ENCODE assay signal across 8 mouse cellular contexts in the genomic region with DNA sequence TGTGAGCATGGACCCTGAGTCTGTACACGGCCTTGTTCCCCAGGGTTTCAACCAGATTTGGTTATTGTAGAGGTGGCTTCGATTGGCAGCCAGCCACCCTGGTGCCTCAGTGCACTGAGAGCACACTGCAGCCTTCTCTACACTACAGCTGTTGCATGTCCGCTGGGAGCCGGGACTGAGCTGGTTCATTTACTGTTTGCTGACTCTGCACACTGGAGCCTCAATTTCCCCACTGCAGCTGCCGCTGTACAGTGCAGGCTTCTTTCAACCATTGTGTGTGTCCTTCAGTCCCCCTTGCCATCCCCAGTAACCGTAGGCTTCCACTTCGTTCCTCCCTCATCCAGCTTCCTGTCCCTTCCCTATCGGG. TPM values are rescaled to one million over a fixed set of nuclear protein-coding genes. Genes with fewer than 3 reads are reported as not detected.
DNase-seq lines count a peak whose midpoint lies in the region; ATAC-seq and TF ChIP-seq lines count a peak whose summit lies in the region.

No protein-coding gene starts in this region.

- H3K27ac ChIP-seq in kidney, postnatal 0 days = peak overlapping the region; percentile 95
- H3K27ac ChIP-seq in ES-E14 (ENCODE audit: insufficient read depth, low read depth, low read length, poor library complexity, severe bottlenecking) = no peak overlapping the region
- H3K27ac ChIP-seq in cortical plate, adult 2 months (ENCODE audit: insufficient read depth, low read length) = peak overlapping the region; percentile 43
- peak overlapping the region; percentile 100 for H3K27ac ChIP-seq in hindbrain, postnatal 0 days
- peak overlapping the region; percentile 99 for H3K27ac ChIP-seq in midbrain, postnatal 0 days (ENCODE audit: low read depth, low read length)

- H3K4me1 ChIP-seq in kidney, postnatal 0 days (replicated peaks; ENCODE audit: insufficient read depth, low read length) = peaks cover 38% of the 10 kb centered on the region
- H3K4me1 ChIP-seq in ES-E14 (ENCODE audit: control insufficient read depth in 2 of 2, insufficient read depth in 2 of 2, low read length in 2 of 2, poor library complexity in 1 of 2) = peaks cover 10 to 37% of the 10 kb centered on the region in 2 experiments; a peak in 3 of 4 replicates
- H3K4me1 ChIP-seq in cortical plate, adult 2 months (ENCODE audit: control insufficient read depth, insufficient read depth, low read length) = peaks cover 3% of the 10 kb centered on the region
- peaks cover 46% of the 10 kb centered on the region for H3K4me1 ChIP-seq in hindbrain, postnatal 0 days (ENCODE audit: insufficient read depth, low read length)
- H3K4me1 ChIP-seq in midbrain, postnatal 0 days (ENCODE audit: insufficient read depth, low read length) = peaks cover 20% of the 10 kb centered on the region

- H3K9ac ChIP-seq in kidney, postnatal 0 days (ENCODE audit: low read depth, low read length) = peak overlapping the region; percentile 90
- peak overlapping the region; percentile 35; the same call in 1 of the 2 replicates for H3K9ac ChIP-seq in ES-E14 (ENCODE audit: insufficient read depth, low read depth, low read length, poor library complexity, severe bottlenecking)
- peak overlapping the region; percentile 100 for H3K9ac ChIP-seq in hindbrain, postnatal 0 days (replicated peaks; ENCODE audit: low read length)
- peak overlapping the region; percentile 99 for H3K9ac ChIP-seq in midbrain, postnatal 0 days (replicated peaks; ENCODE audit: low read length, poor library complexity, severe bottlenecking)

- peak overlapping the region; percentile 97 for H3K4me3 ChIP-seq in kidney, postnatal 0 days (replicated peaks; ENCODE audit: low read depth, low read length)
- H3K4me3 ChIP-seq in ES-E14 (ENCODE audit: insufficient read depth in 1 of 2, low read depth in 1 of 2, low read length in 2 of 2, poor library complexity in 1 of 2, severe bottlenecking in 1 of 2) = peak overlapping the region; percentile 20 to 97; a peak in 3 of 4 replicates
- H3K4me3 ChIP-seq in cortical plate, adult 2 months (ENCODE audit: insufficient read depth, low read length) = peak overlapping the region; percentile 55
- peak overlapping the region; percentile 99 for H3K4me3 ChIP-seq in hindbrain, postnatal 0 days (ENCODE audit: low read length)
- H3K4me3 ChIP-seq in midbrain, postnatal 0 days (ENCODE audit: low read depth, low read length) = peak overlapping the region; percentile 79

- no peak for ATAC-seq in kidney, postnatal 0 days (replicated peaks; ENCODE audit: low FRiP score, low read depth)
- peak; percentile 12; the same call in 1 of the 2 replicates for ATAC-seq in hindbrain, postnatal 0 days
- no peak for ATAC-seq in midbrain, postnatal 0 days (ENCODE audit: low FRiP score)

- TF ChIP-seq POLR2A in cortical plate, adult 2 months (IDR thresholded peaks at IDR 0.05; ENCODE audit: extremely low read depth, insufficient read depth, low read length) = no peak

- WGBS in kidney, postnatal 0 days = 8% methylated on average over 8 of the region's 8 CpGs
- WGBS in hindbrain, postnatal 0 days = 3% methylated on average over 8 of the region's 8 CpGs
- WGBS in midbrain, postnatal 0 days = 6% methylated on average over 8 of the region's 8 CpGs

- H3K36me3 ChIP-seq in kidney, postnatal 0 days (ENCODE audit: insufficient read depth, low read length) = no peaks in the 10 kb centered on the region
- no peaks in the 10 kb centered on the region for H3K36me3 ChIP-seq in ES-E14 (ENCODE audit: control insufficient read depth, insufficient read depth, low read length, poor library complexity, severe bottlenecking)
- no peaks in the 10 kb centered on the region for H3K36me3 ChIP-seq in hindbrain, postnatal 0 days (ENCODE audit: insufficient read depth, low read length)
- no peaks in the 10 kb centered on the region for H3K36me3 ChIP-seq in midbrain, postnatal 0 days (ENCODE audit: insufficient read depth, low read length)

- no peak for DNase-seq in kidney, postnatal 0 days (ENCODE audit: low spot score)
- DNase-seq in kidney, adult 18-20 months = no peak
- DNase-seq in ES-E14 (ENCODE audit: low read depth, low spot score) = no peak
- DNase-seq in hindbrain, postnatal 0 days (ENCODE audit: low spot score) = peak; percentile 70
- peak; percentile 74 for DNase-seq in midbrain, postnatal 0 days (ENCODE audit: low spot score)
- DNase-seq in urinary bladder, postnatal 14 days (ENCODE audit: low spot score) = no peak
- no peak for DNase-seq in spleen, postnatal 36 days (ENCODE audit: low spot score in 2 of 2)

- TF ChIP-seq CTCF in kidney, postnatal 0 days (IDR thresholded peaks at IDR 0.05; ENCODE audit: low read depth) = no peak
- no peak for TF ChIP-seq CTCF in cortical plate, adult 2 months (IDR thresholded peaks at IDR 0.05; ENCODE audit: extremely low read depth, insufficient read depth, low read length)
- TF ChIP-seq CTCF in hindbrain, postnatal 0 days (IDR thresholded peaks at IDR 0.05; ENCODE audit: low read depth) = no peak
- no peak for TF ChIP-seq CTCF in midbrain, postnatal 0 days (IDR thresholded peaks at IDR 0.05)

- H3K27me3 ChIP-seq in kidney, postnatal 0 days (ENCODE audit: insufficient read depth, low read length) = no peaks in the 10 kb centered on the region
- H3K27me3 ChIP-seq in hindbrain, postnatal 0 days (ENCODE audit: insufficient read depth, low read length) = no peaks in the 10 kb centered on the region
- no peaks in the 10 kb centered on the region for H3K27me3 ChIP-seq in midbrain, postnatal 0 days (ENCODE audit: insufficient read depth, low read length)

- in situ Hi-C loops in ES-E14 (cut with MboI; ENCODE audit: low sequenced_read_pairs in 2 of 2, unreplicated experiment in 2 of 2) = no loop called here

- H3K9me3 ChIP-seq in kidney, postnatal 0 days (replicated peaks; ENCODE audit: low read length) = no peaks in the 10 kb centered on the region
- H3K9me3 ChIP-seq in ES-E14 (ENCODE audit: control insufficient read depth, insufficient read depth, low read depth, low read length) = no peaks in the 10 kb centered on the region
- H3K9me3 ChIP-seq in hindbrain, postnatal 0 days (ENCODE audit: low read length) = no peaks in the 10 kb centered on the region
- H3K9me3 ChIP-seq in midbrain, postnatal 0 days (ENCODE audit: low read length) = no peaks in the 10 kb centered on the region

- H3K4me2 ChIP-seq in kidney, postnatal 0 days (ENCODE audit: low read length) = peak overlapping the region; percentile 84
- H3K4me2 ChIP-seq in hindbrain, postnatal 0 days (ENCODE audit: low read depth, low read length) = peak overlapping the region; percentile 61
- peak overlapping the region; percentile 94 for H3K4me2 ChIP-seq in midbrain, postnatal 0 days (ENCODE audit: low read depth, low read length, poor library complexity, severe bottlenecking)

TF ChIP-seq in ES-E14, 5 proteins besides CTCF, POLR2A, EP300 and RAD21:
- peak; percentile 56 for TF ChIP-seq MAFK (IDR thresholded peaks at IDR 0.05; ENCODE audit: insufficient read depth, low read depth, low read length)
- no peak for TF ChIP-seq ZC3H11A (IDR thresholded peaks at IDR 0.05; ENCODE audit: borderline replicate concordance, low read depth, low read length)

RNA-seq across cellular contexts. Expression of a gene that starts 0.4 kb away (rescaled TPM):
- polyA plus RNA-seq in kidney, postnatal 0 days (2015; fragmentation: Nextera tagmentation; extraction: Ambion mirVana) = 26.1 TPM in 2 replicates
- 7.7 and 9.0 TPM in 2 replicates for total RNA-seq in ES-E14 (2012; rRNA removed)
- 721 and 771 TPM in 2 replicates for polyA plus RNA-seq in cortical plate, adult 2 months (2012; rRNA removed)
- 725 and 812 TPM in 2 replicates for total RNA-seq in hindbrain, postnatal 0 days (2014; rRNA removed)
- polyA plus RNA-seq in hindbrain, postnatal 0 days (2015; fragmentation: Nextera tagmentation; extraction: Ambion mirVana) = 160 TPM in 2 replicates
- 774 and 843 TPM in 2 replicates for total RNA-seq in midbrain, postnatal 0 days (2014; rRNA removed)
- polyA plus RNA-seq in midbrain, postnatal 0 days (2015; fragmentation: Nextera tagmentation; extraction: Ambion mirVana) = 165 and 182 TPM in 2 replicates

RNA-seq across cellular contexts. Expression of a gene that starts 10.8 kb away (rescaled TPM):
- polyA plus RNA-seq in kidney, postnatal 0 days (2015; fragmentation: Nextera tagmentation; extraction: Ambion mirVana) = 38.3 and 41.2 TPM in 2 replicates
- total RNA-seq in ES-E14 (2012; rRNA removed) = 53.5 and 75.7 TPM in 2 replicates
- polyA plus RNA-seq in cortical plate, adult 2 months (2012; rRNA removed) = 127 and 144 TPM in 2 replicates
- 63.2 and 88.6 TPM in 2 replicates for total RNA-seq in hindbrain, postnatal 0 days (2014; rRNA removed)
- 47.1 and 48.3 TPM in 2 replicates for polyA plus RNA-seq in hindbrain, postnatal 0 days (2015; fragmentation: Nextera tagmentation; extraction: Ambion mirVana)
- total RNA-seq in midbrain, postnatal 0 days (2014; rRNA removed) = 66.6 and 81.2 TPM in 2 replicates
- 52.2 and 59.8 TPM in 2 replicates for polyA plus RNA-seq in midbrain, postnatal 0 days (2015; fragmentation: Nextera tagmentation; extraction: Ambion mirVana)

RNA-seq across cellular contexts. Expression of a gene that starts 35.1 kb away (rescaled TPM):
- 3.1 and 3.5 TPM in 2 replicates for polyA plus RNA-seq in kidney, postnatal 0 days (2015; fragmentation: Nextera tagmentation; extraction: Ambion mirVana)
- 2.9 and 3.3 TPM in 2 replicates for total RNA-seq in ES-E14 (2012; rRNA removed)
- 153 and 156 TPM in 2 replicates for polyA plus RNA-seq in cortical plate, adult 2 months (2012; rRNA removed)
- total RNA-seq in hindbrain, postnatal 0 days (2014; rRNA removed) = 7.5 and 8.6 TPM in 2 replicates
- polyA plus RNA-seq in hindbrain, postnatal 0 days (2015; fragmentation: Nextera tagmentation; extraction: Ambion mirVana) = 10.2 and 13.5 TPM in 2 replicates
- total RNA-seq in midbrain, postnatal 0 days (2014; rRNA removed) = 7.1 and 11.0 TPM in 2 replicates
- 12.3 and 14.3 TPM in 2 replicates for polyA plus RNA-seq in midbrain, postnatal 0 days (2015; fragmentation: Nextera tagmentation; extraction: Ambion mirVana)

RNA-seq across cellular contexts. Expression of a gene that starts 38.9 kb away (rescaled TPM):
- 0.13 and 0.19 TPM in 2 replicates for polyA plus RNA-seq in kidney, postnatal 0 days (2015; fragmentation: Nextera tagmentation; extraction: Ambion mirVana)
- 0.18 TPM in 1 of 2 replicates, not detected in the other for total RNA-seq in ES-E14 (2012; rRNA removed)
- polyA plus RNA-seq in cortical plate, adult 2 months (2012; rRNA removed) = 0.08 TPM in 1 of 2 replicates, not detected in the other
- not detected in 2 replicates for total RNA-seq in hindbrain, postnatal 0 days (2014; rRNA removed)
- not detected in 2 replicates for polyA plus RNA-seq in hindbrain, postnatal 0 days (2015; fragmentation: Nextera tagmentation; extraction: Ambion mirVana)
- not detected in 2 replicates for total RNA-seq in midbrain, postnatal 0 days (2014; rRNA removed)
- polyA plus RNA-seq in midbrain, postnatal 0 days (2015; fragmentation: Nextera tagmentation; extraction: Ambion mirVana) = not detected in 2 replicates

RNA-seq across cellular contexts. Expression of a gene that starts 55.3 kb away (rescaled TPM):
- polyA plus RNA-seq in kidney, postnatal 0 days (2015; fragmentation: Nextera tagmentation; extraction: Ambion mirVana) = 17.8 and 19.3 TPM in 2 replicates
- total RNA-seq in ES-E14 (2012; rRNA removed) = 18.3 and 27.1 TPM in 2 replicates
- 119 and 131 TPM in 2 replicates for polyA plus RNA-seq in cortical plate, adult 2 months (2012; rRNA removed)
- total RNA-seq in hindbrain, postnatal 0 days (2014; rRNA removed) = 77.7 and 94.3 TPM in 2 replicates
- 25.0 and 25.4 TPM in 2 replicates for polyA plus RNA-seq in hindbrain, postnatal 0 days (2015; fragmentation: Nextera tagmentation; extraction: Ambion mirVana)
- 88.3 and 107 TPM in 2 replicates for total RNA-seq in midbrain, postnatal 0 days (2014; rRNA removed)
- polyA plus RNA-seq in midbrain, postnatal 0 days (2015; fragmentation: Nextera tagmentation; extraction: Ambion mirVana) = 22.3 and 25.8 TPM in 2 replicates

Comparison
In these comparisons a context has a peak if more than half of its experiments do, and no peak if none do; other contexts are left out.
1. DNase-seq: peak in hindbrain, postnatal 0 days (single experiment) and midbrain, postnatal 0 days (single experiment); none in kidney, postnatal 0 days (single experiment), kidney, adult 18-20 months (single experiment), ES-E14 (single experiment), urinary bladder, postnatal 14 days (single experiment) and spleen, postnatal 36 days (0 of 2).
2. H3K9ac ChIP-seq: peak in every context shown above with its lines; median percentile 100 in hindbrain, postnatal 0 days; 99 in midbrain, postnatal 0 days; 90 in kidney, postnatal 0 days; 35 in ES-E14.
3. RNA of a gene that starts 35.1 kb away (polyA plus RNA-seq): 153 to 156 TPM in cortical plate, adult 2 months; 12.3 to 14.3 TPM in midbrain, postnatal 0 days, 10.2 to 13.5 TPM in hindbrain, postnatal 0 days and 3.1 to 3.5 TPM in kidney, postnatal 0 days; every median in the first group is over 10 times any median in the second.
4. Peak in every context shown above with its lines, with median percentiles within 50 percentile points of each other: H3K4me2 ChIP-seq and H3K4me3 ChIP-seq.